13 mouse cellular contexts compared by ENCODE assay signal in genomic region chr2:150648300-150648895, GRCm38 (mm10). TPM values are rescaled to one million over a fixed set of nuclear protein-coding genes. Genes with fewer than 3 reads are reported as not detected.
A peak's percentile ranks its signal among the peaks of the same experiment; 100 is the strongest.
DNase-seq lines count a peak whose midpoint lies in the region; ATAC-seq and TF ChIP-seq lines count a peak whose summit lies in the region.
"Had no signal": no experiment of that assay in that cellular context is flagged by ENCODE, and none has a peak within 500 bp of the region (broad histone marks: within the 10 kb centered on the region; RNA-seq: fewer than 3 reads in every experiment).

No protein-coding gene starts in this region.

- H3K36me3 ChIP-seq in midbrain, embryonic 10.5 days, result no peaks in the 10 kb centered on the region
- H3K36me3 ChIP-seq in midbrain, embryonic 14.5 days (ENCODE audit: control insufficient read depth, insufficient read depth, low read length), result no peaks in the 10 kb centered on the region
- no peaks in the 10 kb centered on the region for H3K36me3 ChIP-seq in stomach, postnatal 0 days (ENCODE audit: control insufficient read depth, insufficient read depth, low read length)

- ATAC-seq in midbrain, embryonic 14.5 days (ENCODE audit: low FRiP score, low TSS enrichment), result no peak
- ATAC-seq in granulocyte monocyte progenitor cell, adult 5-6 weeks (replicated peaks; ENCODE audit: poor library complexity, severe bottlenecking), result peak; percentile 25
- ATAC-seq in stomach, postnatal 0 days (ENCODE audit: low FRiP score, low TSS enrichment), result no peak
- no peak for ATAC-seq in activated CD4-positive, CD25-positive, alpha-beta regulatory T cell, adult 4 months

- H3K9me3 ChIP-seq in midbrain, embryonic 10.5 days (replicated peaks), result no peaks in the 10 kb centered on the region
- no peaks in the 10 kb centered on the region for H3K9me3 ChIP-seq in midbrain, embryonic 14.5 days (ENCODE audit: control insufficient read depth, low read length)
- no peaks in the 10 kb centered on the region for H3K9me3 ChIP-seq in stomach, postnatal 0 days (ENCODE audit: control insufficient read depth, low read length)

- H3K4me2 ChIP-seq in midbrain, embryonic 14.5 days (ENCODE audit: low read length), result no peak overlapping the region
- H3K4me2 ChIP-seq in stomach, postnatal 0 days (replicated peaks; ENCODE audit: low read depth), result no peak overlapping the region

- no peak overlapping the region for H3K9ac ChIP-seq in midbrain, embryonic 14.5 days (replicated peaks; ENCODE audit: low read length)
- H3K9ac ChIP-seq in stomach, postnatal 0 days (ENCODE audit: low read length), result no peak overlapping the region

- DNase-seq in gastrocnemius, postnatal 25 days, result peak; percentile 60
- DNase-seq in gastrocnemius, postnatal 10 days, result no peak
- no peak for DNase-seq in midbrain, embryonic 10.5 days (ENCODE audit: low spot score)
- no peak for DNase-seq in midbrain, embryonic 14.5 days
- DNase-seq in stomach, postnatal 0 days (ENCODE audit: low spot score), result no peak
- DNase-seq in urinary bladder, postnatal 25 days (ENCODE audit: low spot score), result no peak
- DNase-seq: cerebellum, adult 18-20 months had no signal

- no peaks in the 10 kb centered on the region for H3K27me3 ChIP-seq in midbrain, embryonic 10.5 days (ENCODE audit: low read depth, poor library complexity, severe bottlenecking)
- no peaks in the 10 kb centered on the region for H3K27me3 ChIP-seq in midbrain, embryonic 14.5 days (ENCODE audit: control insufficient read depth, insufficient read depth, low read length)
- no peaks in the 10 kb centered on the region for H3K27me3 ChIP-seq in stomach, postnatal 0 days (ENCODE audit: control insufficient read depth, insufficient read depth, low read length)

- no peak for TF ChIP-seq EP300 in stomach, postnatal 0 days (optimal IDR thresholded peaks at IDR 0.05)

- WGBS in midbrain, embryonic 10.5 days, result 61% methylated on average over 13 of the region's 13 CpGs
- 62% methylated on average over 13 of the region's 13 CpGs for WGBS in midbrain, embryonic 14.5 days
- 61% methylated on average over 13 of the region's 13 CpGs for WGBS in stomach, postnatal 0 days

- H3K4me3 ChIP-seq in midbrain, embryonic 10.5 days, result no peak overlapping the region
- no peak overlapping the region for H3K4me3 ChIP-seq in midbrain, embryonic 14.5 days (replicated peaks; ENCODE audit: low read depth, low read length)
- H3K4me3 ChIP-seq in stomach, postnatal 0 days (ENCODE audit: low read depth, low read length), result no peak overlapping the region

- no peak for TF ChIP-seq CTCF in stomach, postnatal 0 days (IDR thresholded peaks at IDR 0.05; ENCODE audit: low read depth)

- H3K4me1 ChIP-seq in midbrain, embryonic 10.5 days, result peaks cover 32% of the 10 kb centered on the region
- peaks cover 20% of the 10 kb centered on the region for H3K4me1 ChIP-seq in midbrain, embryonic 14.5 days (ENCODE audit: control insufficient read depth, insufficient read depth, low read length)
- H3K4me1 ChIP-seq in stomach, postnatal 0 days (replicated peaks; ENCODE audit: control insufficient read depth, insufficient read depth), result no peaks in the 10 kb centered on the region

- H3K27ac ChIP-seq in midbrain, embryonic 10.5 days (replicated peaks), result 0 out of 2 replicates have a peak overlapping the region, but pooled peaks have one; percentile 28
- H3K27ac ChIP-seq in midbrain, embryonic 14.5 days (replicated peaks; ENCODE audit: low read depth, low read length), result no peak overlapping the region
- 0 out of 2 replicates have a peak overlapping the region, but pooled peaks have one; percentile 40 for H3K27ac ChIP-seq in stomach, postnatal 0 days (replicated peaks)

RNA-seq across cellular contexts. Expression of gene Acss1, which starts 19.9 kb away (rescaled TPM):
- total RNA-seq in gastrocnemius, postnatal 25 days (2021), result 10 to 100 TPM in 1 of 2 experiments, 1 to 10 TPM in 1; 6.8 to 16.6 TPM
- total RNA-seq in gastrocnemius, postnatal 10 days (2021), result 10 to 100 TPM; 18.0 to 22.1 TPM
- 9.2 and 20.5 TPM in 2 replicates for polyA plus RNA-seq in midbrain, embryonic 10.5 days (2016; fragmentation: Nextera tagmentation; extraction: Ambion mirVana)
- 15.2 and 19.9 TPM in 2 replicates for polyA plus RNA-seq in midbrain, embryonic 14.5 days (2014; fragmentation: Nextera tagmentation; extraction: Ambion mirVana)
- 13.1 and 14.5 TPM in 2 replicates for total RNA-seq in granulocyte monocyte progenitor cell, adult 5-6 weeks (2014; fragmentation: Nextera tagmentation)
- 8.1 and 12.2 TPM in 2 replicates for total RNA-seq in granulocyte monocyte progenitor cell, adult 5-6 weeks (2017)
- 28.2 and 35.7 TPM in 2 replicates for polyA plus RNA-seq in stomach, postnatal 0 days (2015; fragmentation: Nextera tagmentation; extraction: Ambion mirVana)
- 10 to 100 TPM; 13.5 to 13.6 TPM for polyA plus RNA-seq in activated CD4-positive, CD25-positive, alpha-beta regulatory T cell, adult 4 months (2017; shearing (Covaris generic))

RNA-seq across cellular contexts. Expression of gene Apmap, which starts 40.0 kb away (rescaled TPM):
- 10 to 100 TPM; 17.9 to 22.3 TPM for total RNA-seq in gastrocnemius, postnatal 25 days (2021)
- total RNA-seq in gastrocnemius, postnatal 10 days (2021), result 10 to 100 TPM; 21.1 to 23.0 TPM
- polyA plus RNA-seq in midbrain, embryonic 10.5 days (2016; fragmentation: Nextera tagmentation; extraction: Ambion mirVana), result 35.6 and 38.6 TPM in 2 replicates
- 33.4 and 42.5 TPM in 2 replicates for polyA plus RNA-seq in midbrain, embryonic 14.5 days (2014; fragmentation: Nextera tagmentation; extraction: Ambion mirVana)
- total RNA-seq in granulocyte monocyte progenitor cell, adult 5-6 weeks (2014; fragmentation: Nextera tagmentation), result 27.2 and 31.8 TPM in 2 replicates
- 79.5 and 89.3 TPM in 2 replicates for total RNA-seq in granulocyte monocyte progenitor cell, adult 5-6 weeks (2017)
- polyA plus RNA-seq in stomach, postnatal 0 days (2015; fragmentation: Nextera tagmentation; extraction: Ambion mirVana), result 30.0 and 30.1 TPM in 2 replicates
- polyA plus RNA-seq in activated CD4-positive, CD25-positive, alpha-beta regulatory T cell, adult 4 months (2017; shearing (Covaris generic)), result 10 to 100 TPM; 16.9 to 18.8 TPM

RNA-seq across cellular contexts. Expression of gene Vsx1, which starts 40.8 kb away (rescaled TPM):
- total RNA-seq in gastrocnemius, postnatal 25 days (2021), result not detected
- total RNA-seq in gastrocnemius, postnatal 10 days (2021), result not detected
- 0.19 and 0.56 TPM in 2 replicates for polyA plus RNA-seq in midbrain, embryonic 10.5 days (2016; fragmentation: Nextera tagmentation; extraction: Ambion mirVana)
- not detected in 2 replicates for polyA plus RNA-seq in midbrain, embryonic 14.5 days (2014; fragmentation: Nextera tagmentation; extraction: Ambion mirVana)
- total RNA-seq in granulocyte monocyte progenitor cell, adult 5-6 weeks (2014; fragmentation: Nextera tagmentation), result not detected in 2 replicates
- not detected in 2 replicates for total RNA-seq in granulocyte monocyte progenitor cell, adult 5-6 weeks (2017)
- not detected in 2 replicates for polyA plus RNA-seq in stomach, postnatal 0 days (2015; fragmentation: Nextera tagmentation; extraction: Ambion mirVana)
- polyA plus RNA-seq in activated CD4-positive, CD25-positive, alpha-beta regulatory T cell, adult 4 months (2017; shearing (Covaris generic)), result not detected
- total RNA-seq: layer of hippocampus, adult 18-20 months; liver, adult 2 months; megakaryocyte-erythroid progenitor cell, adult 5-6 weeks had no signal
- polyA plus RNA-seq: heart, embryonic 14.5 days; liver, adult 2 months had no signal
